Mouse (Mus musculus): Measurements from ENCODE around the gene Pdzd4.

DNA sequence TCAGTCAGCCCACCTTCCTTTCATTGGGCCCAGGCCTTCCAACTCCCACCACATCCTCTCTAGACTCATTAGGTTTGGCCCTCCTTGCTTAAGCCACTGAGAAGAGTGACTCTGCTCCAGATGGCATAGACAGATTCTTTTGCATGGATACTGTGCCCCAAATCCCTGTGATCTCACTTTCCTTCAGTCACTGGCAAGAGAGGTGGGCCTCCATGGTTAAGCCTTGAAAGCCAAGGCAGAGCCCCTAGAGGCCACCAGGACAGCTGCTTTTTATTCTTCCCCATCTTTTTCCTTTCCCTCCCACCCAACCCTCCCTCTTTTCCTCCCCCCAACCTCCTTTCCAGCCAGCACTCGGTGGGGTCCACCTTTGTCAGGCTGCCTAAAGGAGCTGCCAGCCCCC, 31.3 kb downstream of the Pdzd4 start:
- TF ChIP-seq HCFC1 (IDR thresholded peaks at IDR 0.05; ENCODE audit: borderline replicate concordance, insufficient read depth, low read length), result no peak
- TF ChIP-seq ZC3H11A (IDR thresholded peaks at IDR 0.05; ENCODE audit: borderline replicate concordance, low read depth, low read length), result no peak
- no peak for TF ChIP-seq CHD2 (IDR thresholded peaks at IDR 0.05; ENCODE audit: low read depth, low read length)
- no peak for TF ChIP-seq MAFK (IDR thresholded peaks at IDR 0.05; ENCODE audit: insufficient read depth, low read depth, low read length)
- no peak for TF ChIP-seq ZNF384 (IDR thresholded peaks at IDR 0.05; ENCODE audit: low read depth, low read length)

Data from ES-E14 (cell line).